Mouse (Mus musculus) testis, adult 2 months (tissue): Measurements from ENCODE around the gene Plpp4. TPM values are rescaled to one million over a fixed set of nuclear protein-coding genes. Genes with fewer than 3 reads are reported as not detected.
A peak's percentile ranks its signal among the peaks of the same experiment; 100 is the strongest.

Source experiments
- H3K27ac ChIP-seq: fragments of 200-500 bp; 2 replicates; pipeline ENCODE4 v1.5.1; 2012; ENCODE audit warnings: low read depth, low read length; ENCODE audit not compliant: control insufficient read depth, insufficient read depth
- H3K27me3 ChIP-seq: fragments of 200-500 bp; 2 replicates; pipeline ENCODE4 v1.6.1; 2012; ENCODE audit warnings: mild to moderate bottlenecking, low read length, moderate library complexity; ENCODE audit not compliant: control insufficient read depth, insufficient read depth
- H3K36me3 ChIP-seq: fragments of 200-500 bp; 2 replicates; pipeline ENCODE4 v1.6.1; 2012; ENCODE audit warnings: mild to moderate bottlenecking, low read length; ENCODE audit not compliant: control insufficient read depth, insufficient read depth
- H3K4me1 ChIP-seq: fragments of 200-500 bp; 2 replicates; pipeline ENCODE4 v1.6.1; 2012; ENCODE audit warnings: low read length; ENCODE audit not compliant: control insufficient read depth, insufficient read depth
- H3K4me3 ChIP-seq: fragments of 200-500 bp; 2 replicates; pipeline ENCODE4 v1.5.1; 2012; ENCODE audit warnings: low read depth, mild to moderate bottlenecking, low read length, moderate library complexity, mixed read lengths; ENCODE audit not compliant: control insufficient read depth
- CTCF ChIP-seq: fragments of 200-500 bp; IDR thresholded peaks from 2 replicates; pipeline ENCODE4 v1.5.1; 2012; ENCODE audit warnings: low read depth, mild to moderate bottlenecking, inconsistent platforms, low read length, moderate library complexity; ENCODE audit not compliant: control insufficient read depth, insufficient read depth, insufficient replicate concordance
- POLR2A ChIP-seq: fragments of 200-500 bp; IDR thresholded peaks from 2 replicates; pipeline ENCODE4 v1.6.1; 2012; ENCODE audit warnings: low read depth, mild to moderate bottlenecking, inconsistent platforms, low read length, moderate library complexity; ENCODE audit not compliant: control insufficient read depth
- polyA plus RNA-seq: library from polyadenylated mRNA; depleted of rRNA; stranded (reverse); fragments of >200 nt; gene quantifications from 2 replicates; pipeline ENCODE4 v1.2.3, GENCODE M21; 2012

The Plpp4 gene
- polyA plus RNA-seq, 1 experiment = 2.3 TPM

- H3K4me1 ChIP-seq = no peaks in the 10 kb centered on the region
- H3K27ac ChIP-seq = no peak overlapping the region
- TF ChIP-seq POLR2A (no peak), CTCF (no peak)
- no peak overlapping the region for H3K4me3 ChIP-seq
- H3K36me3 ChIP-seq = no peaks in the 10 kb centered on the region
- H3K27me3 ChIP-seq = no peaks in the 10 kb centered on the region
These were observed 44.8 kb downstream of the Plpp4 start for GRCm38 (mm10) chr7:129301622-129302021.

GRCm38 (mm10) chr7:129303356-129303755 is 46.5 kb downstream of the Plpp4 start:
- Histone ChIP-seq H3K27ac (no peak overlapping the region), H3K36me3 (no peaks in the 10 kb centered on the region), H3K4me3 (no peak overlapping the region), H3K4me1 (no peaks in the 10 kb centered on the region), H3K27me3 (no peaks in the 10 kb centered on the region)
- no peak for TF ChIP-seq POLR2A
- TF ChIP-seq CTCF = no peak

GRCm38 (mm10) chr7:129307042-129307825 is 50.4 kb downstream of the Plpp4 start:
- Histone ChIP-seq H3K27me3 (no peaks in the 10 kb centered on the region), H3K4me1 (no peaks in the 10 kb centered on the region), H3K4me3 (no peak overlapping the region), H3K36me3 (no peaks in the 10 kb centered on the region), H3K27ac (no peak overlapping the region)
- TF ChIP-seq POLR2A = no peak
- peak; percentile 54; the same call in 1 of the 2 replicates for TF ChIP-seq CTCF

GRCm38 (mm10) chr7:129308661-129309060 is 51.8 kb downstream of the Plpp4 start:
- Histone ChIP-seq H3K4me3 (no peak overlapping the region), H3K4me1 (no peaks in the 10 kb centered on the region), H3K27ac (no peak overlapping the region), H3K27me3 (no peaks in the 10 kb centered on the region), H3K36me3 (no peaks in the 10 kb centered on the region)
- TF ChIP-seq POLR2A (no peak), CTCF (no peak)

- no peaks in the 10 kb centered on the region for H3K36me3 ChIP-seq
- TF ChIP-seq POLR2A (no peak), CTCF (no peak)
- no peaks in the 10 kb centered on the region for H3K27me3 ChIP-seq
- H3K27ac ChIP-seq = no peak overlapping the region
- H3K4me3 ChIP-seq = no peak overlapping the region
- H3K4me1 ChIP-seq = no peaks in the 10 kb centered on the region
These were observed 55.7 kb downstream of the Plpp4 start for GRCm38 (mm10) chr7:129312521-129312920.

GRCm38 (mm10) chr7:129313969-129314368 is 57.1 kb downstream of the Plpp4 start:
- Histone ChIP-seq H3K4me3 (no peak overlapping the region), H3K27ac (no peak overlapping the region), H3K4me1 (no peaks in the 10 kb centered on the region), H3K36me3 (no peaks in the 10 kb centered on the region), H3K27me3 (no peaks in the 10 kb centered on the region)
- TF ChIP-seq POLR2A = no peak
- TF ChIP-seq CTCF = no peak

- no peak for TF ChIP-seq CTCF
- no peak for TF ChIP-seq POLR2A
- H3K27me3 ChIP-seq = no peaks in the 10 kb centered on the region
- no peak overlapping the region for H3K4me3 ChIP-seq
- no peaks in the 10 kb centered on the region for H3K36me3 ChIP-seq
- no peaks in the 10 kb centered on the region for H3K4me1 ChIP-seq
- no peak overlapping the region for H3K27ac ChIP-seq
These were observed 83.3 kb downstream of the Plpp4 start for GRCm38 (mm10) chr7:129340096-129340495.

GRCm38 (mm10) chr7:129355561-129355960 is 98.7 kb downstream of the Plpp4 start:
- Histone ChIP-seq H3K4me3 (no peak overlapping the region), H3K27ac (no peak overlapping the region), H3K36me3 (no peaks in the 10 kb centered on the region), H3K27me3 (no peaks in the 10 kb centered on the region), H3K4me1 (no peaks in the 10 kb centered on the region)
- no peak for TF ChIP-seq CTCF
- TF ChIP-seq POLR2A = no peak
